Mouse (Mus musculus): ENCODE results near the gene Fstl5.

Gene Fstl5

DNA sequence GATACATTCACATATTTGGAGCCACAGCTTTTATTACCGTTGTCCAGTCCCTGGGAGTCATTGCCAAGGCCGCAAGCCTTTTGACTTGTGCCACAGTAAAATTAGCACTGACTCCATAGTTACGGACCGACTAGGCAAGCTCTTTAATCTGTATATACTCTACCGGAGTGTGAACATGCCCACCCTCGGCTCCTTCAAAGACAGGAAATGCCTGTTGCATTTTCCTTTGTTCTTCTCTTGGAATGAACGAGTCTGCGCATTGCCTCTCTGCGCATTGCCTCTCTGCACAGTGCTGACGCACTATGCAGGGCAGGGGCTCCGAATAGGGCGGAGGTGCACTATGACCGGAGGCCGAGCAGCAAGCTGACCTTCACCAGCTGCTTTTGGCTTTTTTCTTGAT lies 434.7 kb downstream of the Fstl5 start:
- DNase-seq (ENCODE audit: low spot score in 2 of 2): no peak

DNA sequence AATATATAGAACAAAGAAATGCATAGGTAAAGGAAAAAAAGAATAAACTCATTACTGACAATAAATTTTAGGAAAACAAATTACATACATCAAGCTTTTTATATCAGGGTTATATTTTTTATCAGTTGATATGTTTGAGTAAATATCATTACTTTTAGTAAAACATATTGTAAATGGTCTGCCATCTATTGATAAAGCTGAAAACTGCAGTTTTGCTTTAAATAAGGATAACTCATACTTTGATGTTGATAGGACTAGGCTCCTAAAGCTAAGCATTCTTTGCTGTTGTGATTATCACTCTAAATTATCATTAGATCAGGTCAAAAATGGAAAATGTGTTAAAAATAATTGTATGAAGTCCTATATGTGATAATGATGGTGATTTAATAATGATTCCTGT lies 493.3 kb downstream of the Fstl5 start:
- DNase-seq (ENCODE audit: low spot score in 2 of 2): no peak

DNA sequence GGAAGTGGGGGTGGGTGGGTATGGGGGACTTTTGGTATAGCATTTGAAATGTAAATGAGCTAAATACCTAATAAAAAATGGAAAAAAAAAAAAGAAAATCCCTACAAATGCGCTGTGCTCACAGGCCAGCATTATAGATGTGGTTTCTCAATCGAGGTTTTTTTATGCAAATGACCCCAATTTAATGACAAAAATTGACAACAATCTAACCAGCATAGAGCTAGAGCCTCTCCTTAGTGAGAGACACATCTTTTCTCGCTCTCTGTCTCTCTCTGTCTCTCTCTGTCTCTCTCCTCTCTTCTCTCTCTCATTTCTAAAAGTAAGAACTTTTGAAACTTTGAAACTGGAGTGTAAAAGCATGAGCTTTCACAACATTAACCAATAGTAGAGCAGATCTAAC lies 498.4 kb downstream of the Fstl5 start:
- DNase-seq (ENCODE audit: low spot score in 2 of 2): no peak

DNA sequence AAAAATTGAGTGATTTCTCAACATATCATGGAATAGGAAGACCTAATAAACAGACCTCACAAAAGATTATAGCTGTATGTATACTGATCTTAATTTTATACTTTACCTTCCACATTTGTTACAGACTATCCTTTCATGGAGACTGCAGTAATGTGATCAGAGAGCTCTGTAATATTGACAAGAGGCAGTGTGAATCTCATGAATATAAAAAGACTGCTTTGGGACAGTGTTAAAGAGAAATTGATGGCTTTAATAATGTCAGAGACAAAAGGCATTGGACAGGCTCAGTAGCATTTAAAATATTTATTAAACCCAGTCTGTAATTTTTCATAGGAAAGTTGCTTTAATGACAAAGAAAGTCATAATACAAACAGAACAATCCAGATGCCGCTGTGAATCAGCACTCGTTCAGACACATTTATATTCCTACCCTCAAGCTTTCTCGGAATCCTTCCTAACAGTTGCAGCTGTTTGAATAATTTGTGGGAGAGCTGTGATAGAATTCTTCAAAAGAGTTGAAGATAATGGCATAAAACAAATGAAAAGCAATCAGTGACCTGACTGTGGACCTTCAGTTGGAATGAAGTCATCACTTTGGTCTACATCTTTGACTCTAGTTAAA lies 499.0 kb downstream of the Fstl5 start:
- DNase-seq (ENCODE audit: low spot score in 2 of 2): no peak

GRCm38 (mm10) chr3:76593148-76593547 lies 519.1 kb downstream of the Fstl5 start:
- no peak for DNase-seq (ENCODE audit: low spot score in 2 of 2)

DNA sequence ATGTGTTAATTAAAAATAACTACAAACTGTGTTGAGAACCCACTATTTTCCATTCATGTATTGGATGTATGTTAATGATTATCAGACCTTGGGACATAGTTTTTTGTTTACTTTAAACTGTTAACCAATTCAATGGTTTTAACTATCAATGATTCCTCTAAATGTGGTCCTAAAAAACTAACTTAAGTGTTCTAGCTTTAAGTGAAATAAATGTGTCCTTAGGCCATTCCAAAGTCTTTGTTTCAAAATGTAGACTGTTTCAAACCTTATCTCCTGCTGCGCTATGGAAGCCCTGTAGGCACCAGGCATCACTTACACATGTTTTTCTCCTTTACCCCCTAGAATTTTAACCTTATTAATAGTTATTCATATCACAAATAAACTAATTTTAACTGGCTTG lies 546.0 kb downstream of the Fstl5 start:
- DNase-seq (ENCODE audit: low spot score in 2 of 2): no peak

DNA sequence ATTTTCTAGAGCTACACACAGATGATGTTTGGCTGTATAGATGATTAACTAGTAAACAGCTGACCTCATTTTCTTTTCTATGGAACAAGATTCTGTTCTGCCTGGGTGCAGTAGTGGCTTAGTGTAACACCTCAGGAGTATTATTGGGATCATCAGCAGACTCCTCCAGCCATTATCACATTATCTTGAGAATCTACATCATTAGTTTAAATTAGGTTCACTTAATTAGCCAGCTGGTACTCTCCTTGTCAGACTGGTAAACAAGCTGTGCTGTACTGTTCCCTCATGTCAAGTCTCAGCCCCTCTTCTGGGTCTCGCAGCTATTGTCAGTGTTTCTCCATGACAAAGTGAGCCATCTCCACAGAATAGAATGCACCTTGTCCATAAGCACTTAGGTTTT lies 580.2 kb downstream of the Fstl5 start:
- DNase-seq (ENCODE audit: low spot score in 2 of 2): no peak

- DNase-seq (ENCODE audit: low spot score in 2 of 2): no peak
Measured at GRCm38 (mm10) chr3:76670859-76671258, 596.8 kb downstream of the Fstl5 start.

DNA sequence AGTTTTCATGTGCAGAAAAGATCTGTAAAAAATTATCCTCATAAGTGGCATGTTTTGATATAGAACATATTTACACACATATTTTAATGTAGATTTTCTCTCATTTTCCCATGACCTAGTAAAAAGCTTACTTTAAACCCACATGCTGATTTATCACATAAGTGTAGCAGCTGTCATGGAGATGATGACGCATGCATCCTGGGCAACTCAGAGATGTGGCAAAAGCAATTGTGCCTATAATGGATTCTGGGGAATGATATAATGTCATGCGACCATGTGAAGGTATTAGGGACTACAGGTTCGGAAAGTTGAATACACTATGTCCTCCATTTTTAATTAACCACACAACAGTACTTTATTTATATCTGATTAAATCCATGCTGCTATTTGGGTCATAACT lies 601.9 kb downstream of the Fstl5 start:
- DNase-seq (ENCODE audit: low spot score in 2 of 2): no peak

GRCm38 (mm10) chr3:76679853-76680545 lies 605.9 kb downstream of the Fstl5 start:
- DNase-seq (ENCODE audit: low spot score in 2 of 2): no peak

DNA sequence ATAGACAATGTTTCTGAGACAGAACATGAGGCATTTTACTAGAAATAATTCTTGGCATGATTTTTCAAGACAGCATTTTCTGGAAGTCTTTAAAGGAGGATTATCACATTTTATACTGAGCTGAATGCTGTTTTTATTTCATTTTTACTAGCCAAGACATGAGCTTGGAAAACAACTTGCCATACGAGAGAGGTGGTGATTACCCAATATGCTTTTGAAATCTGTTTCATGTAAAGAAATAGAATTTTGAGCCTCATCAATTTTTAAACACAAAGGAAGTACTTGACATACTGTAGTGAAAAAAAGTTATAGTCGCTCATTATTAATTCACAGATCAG lies 606.4 kb downstream of the Fstl5 start:
- no peak for DNase-seq (ENCODE audit: low spot score in 2 of 2)

GRCm38 (mm10) chr3:76697134-76697629 lies 623.1 kb downstream of the Fstl5 start:
- no peak for DNase-seq (ENCODE audit: low spot score in 2 of 2)

DNA sequence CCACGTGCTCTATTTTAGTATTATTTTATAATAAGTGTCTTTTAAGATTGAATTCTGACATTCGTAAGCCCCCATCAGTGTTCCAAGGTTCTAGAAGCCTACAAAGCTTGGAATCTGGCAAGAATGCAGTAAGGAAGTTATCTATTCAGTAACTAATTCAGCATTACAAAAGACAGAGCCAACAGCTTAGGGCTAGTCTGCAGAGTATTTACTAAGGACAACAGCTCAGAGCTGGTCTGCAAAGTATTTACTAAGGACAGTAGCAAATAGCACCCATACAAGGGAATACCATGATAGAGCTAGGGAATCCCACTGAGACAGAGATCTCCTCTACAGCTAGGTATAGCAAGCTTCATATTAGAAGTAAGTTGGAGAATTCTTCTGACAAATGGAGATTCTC lies 665.2 kb downstream of the Fstl5 start:
- DNase-seq (ENCODE audit: low spot score in 2 of 2): no peak

All from spleen, postnatal 14 days (tissue).